Mouse (Mus musculus): ENCODE results near the gene Epb41. TPM values are rescaled to one million over a fixed set of nuclear protein-coding genes. Genes with fewer than 3 reads are reported as not detected.

Gene Epb41
- polyA plus RNA-seq, 1 experiment from 2014 or later: 136 TPM

GRCm38 (mm10) chr4:131883571-131883970 lies 191.6 kb downstream of the Epb41 start:
- 88% methylated on average over 6 of the region's 6 CpGs for WGBS
- H3K9ac ChIP-seq: no peak overlapping the region

GRCm38 (mm10) chr4:131881306-131881705 lies 193.8 kb downstream of the Epb41 start:
- Histone ChIP-seq H3K36me3 (replicated peaks) (peaks cover 14% of the 10 kb centered on the region), H3K27me3 (no peaks in the 10 kb centered on the region), H3K4me3 (replicated peaks) (no peak overlapping the region), H3K9ac (no peak overlapping the region), H3K4me2 (no peak overlapping the region), H3K4me1 (peaks cover 62% of the 10 kb centered on the region), H3K9me3 (no peaks in the 10 kb centered on the region), H3K27ac (no peak overlapping the region)
- ATAC-seq (ENCODE audit: low FRiP score): no peak
- WGBS: 93% methylated on average over 7 of the region's 7 CpGs

More at GRCm38 (mm10) chr4:131883571-131883970, 191.6 kb downstream of the Epb41 start:
- no peaks in the 10 kb centered on the region for H3K27me3 ChIP-seq
- ATAC-seq (ENCODE audit: low FRiP score): no peak
- no peak overlapping the region for H3K4me3 ChIP-seq (replicated peaks)
- H3K4me2 ChIP-seq: no peak overlapping the region
- peaks cover 43% of the 10 kb centered on the region for H3K4me1 ChIP-seq
- H3K9me3 ChIP-seq: no peaks in the 10 kb centered on the region
- peak overlapping the region; percentile 38; the same call in 1 of the 2 replicates for H3K27ac ChIP-seq
- peaks cover 23% of the 10 kb centered on the region for H3K36me3 ChIP-seq (replicated peaks)

GRCm38 (mm10) chr4:131879692-131880091 lies 195.4 kb downstream of the Epb41 start:
- Histone ChIP-seq H3K9ac (no peak overlapping the region), H3K4me1 (peaks cover 69% of the 10 kb centered on the region), H3K27me3 (no peaks in the 10 kb centered on the region), H3K9me3 (no peaks in the 10 kb centered on the region), H3K27ac (no peak overlapping the region), H3K36me3 (replicated peaks) (no peaks in the 10 kb centered on the region), H3K4me3 (replicated peaks) (no peak overlapping the region), H3K4me2 (no peak overlapping the region)
- no peak for ATAC-seq (ENCODE audit: low FRiP score)
- 83% methylated on average over 1 of the region's 1 CpGs for WGBS

- 75% methylated on average over 2 of the region's 2 CpGs for WGBS
- Histone ChIP-seq H3K9me3 (no peaks in the 10 kb centered on the region), H3K27me3 (no peaks in the 10 kb centered on the region), H3K4me2 (peak overlapping the region; percentile 90), H3K36me3 (replicated peaks) (no peaks in the 10 kb centered on the region), H3K4me1 (peaks cover 53% of the 10 kb centered on the region), H3K9ac (no peak overlapping the region), H3K4me3 (replicated peaks) (no peak overlapping the region), H3K27ac (0 out of 2 replicates have a peak overlapping the region, but pooled peaks have one; percentile 14)
- ATAC-seq (ENCODE audit: low FRiP score): no peak
These were observed 198.3 kb downstream of the Epb41 start for GRCm38 (mm10) chr4:131876836-131877235.

GRCm38 (mm10) chr4:131875242-131875641 lies 199.9 kb downstream of the Epb41 start:
- H3K27me3 ChIP-seq: no peaks in the 10 kb centered on the region
- no peak for ATAC-seq (ENCODE audit: low FRiP score)
- WGBS: 41% methylated on average over 3 of the region's 3 CpGs
- H3K4me3 ChIP-seq (replicated peaks): peak overlapping the region; percentile 94
- peak overlapping the region; percentile 90 for H3K4me2 ChIP-seq
- H3K27ac ChIP-seq: no peak overlapping the region
- peaks cover 2% of the 10 kb centered on the region; the same call in 1 of the 2 replicates for H3K36me3 ChIP-seq (replicated peaks)
- H3K9me3 ChIP-seq: no peaks in the 10 kb centered on the region
- peak overlapping the region; percentile 99 for H3K9ac ChIP-seq
- peaks cover 49% of the 10 kb centered on the region for H3K4me1 ChIP-seq

- peaks cover 5% of the 10 kb centered on the region; the same call in 1 of the 2 replicates for H3K36me3 ChIP-seq (replicated peaks)
- H3K4me3 ChIP-seq (replicated peaks): peak overlapping the region; percentile 94
- peaks cover 43% of the 10 kb centered on the region for H3K4me1 ChIP-seq
- peak overlapping the region; percentile 100 for H3K27ac ChIP-seq
- no peak for ATAC-seq (ENCODE audit: low FRiP score)
- 4% methylated on average over 11 of the region's 11 CpGs for WGBS
- H3K9me3 ChIP-seq: no peaks in the 10 kb centered on the region
- H3K9ac ChIP-seq: peak overlapping the region; percentile 99
- H3K4me2 ChIP-seq: peak overlapping the region; percentile 90
- no peaks in the 10 kb centered on the region for H3K27me3 ChIP-seq
These were observed 200.6 kb downstream of the Epb41 start for GRCm38 (mm10) chr4:131874567-131874966.

GRCm38 (mm10) chr4:131874169-131874536 lies 201.0 kb downstream of the Epb41 start:
- peak overlapping the region; percentile 100 for H3K27ac ChIP-seq
- peaks cover 5% of the 10 kb centered on the region; the same call in 1 of the 2 replicates for H3K36me3 ChIP-seq (replicated peaks)
- H3K9ac ChIP-seq: peak overlapping the region; percentile 99
- H3K4me2 ChIP-seq: peak overlapping the region; percentile 90
- H3K9me3 ChIP-seq: no peaks in the 10 kb centered on the region
- under 1% methylated on average over 20 of the region's 20 CpGs for WGBS
- peaks cover 40% of the 10 kb centered on the region for H3K4me1 ChIP-seq
- ATAC-seq (ENCODE audit: low FRiP score): peak; percentile 7; the same call in 1 of the 2 replicates
- no peaks in the 10 kb centered on the region for H3K27me3 ChIP-seq
- peak overlapping the region; percentile 94 for H3K4me3 ChIP-seq (replicated peaks)

Small RNA genes within 50 kb of the gene (microRNA-seq; reads per million reads assigned to microRNA genes)
- not detected for gene Gm27445

Other genes with a start within 250 kb of the Epb41 start
- 47.1 and 57.7 TPM in 2 replicates for gene Ptpru, start 237.0 kb downstream of the Epb41 start, polyA plus RNA-seq (2016; fragmentation: Nextera tagmentation; extraction: Ambion mirVana)
- gene Mecr, start 231.9 kb downstream of the Epb41 start, polyA plus RNA-seq (2016; fragmentation: Nextera tagmentation; extraction: Ambion mirVana): 40.4 and 41.7 TPM in 2 replicates
- gene Srsf4, start 201.7 kb downstream of the Epb41 start, polyA plus RNA-seq (2016; fragmentation: Nextera tagmentation; extraction: Ambion mirVana): 193 and 199 TPM in 2 replicates
- 0.24 and 0.50 TPM in 2 replicates for gene Tmem200b, start 153.6 kb downstream of the Epb41 start, polyA plus RNA-seq (2016; fragmentation: Nextera tagmentation; extraction: Ambion mirVana)
- 0.08 TPM in 1 of 2 replicates, not detected in the other for gene Gm10300, start 624 bp downstream of the Epb41 start, polyA plus RNA-seq (2016; fragmentation: Nextera tagmentation; extraction: Ambion mirVana)
- gene Oprd1, start 69.2 kb upstream of the Epb41 start, polyA plus RNA-seq (2016; fragmentation: Nextera tagmentation; extraction: Ambion mirVana): 0.06 and 0.15 TPM in 2 replicates
- gene Ythdf2, start 137.0 kb upstream of the Epb41 start, polyA plus RNA-seq (2016; fragmentation: Nextera tagmentation; extraction: Ambion mirVana): 152 and 166 TPM in 2 replicates
- 46.3 and 47.8 TPM in 2 replicates for gene Gmeb1, start 186.3 kb upstream of the Epb41 start, polyA plus RNA-seq (2016; fragmentation: Nextera tagmentation; extraction: Ambion mirVana)
- gene Taf12, start 199.1 kb upstream of the Epb41 start, polyA plus RNA-seq (2016; fragmentation: Nextera tagmentation; extraction: Ambion mirVana): 61.0 and 61.2 TPM in 2 replicates
- gene Rab42, start 228.1 kb upstream of the Epb41 start, polyA plus RNA-seq (2016; fragmentation: Nextera tagmentation; extraction: Ambion mirVana): 0.78 and 0.82 TPM in 2 replicates